Mouse (Mus musculus) cerebellum, adult 18-20 months (tissue): ENCODE measurements around the gene Kcnk4.

Source experiments
- DNase-seq, 2 experiments: peaks; one replicate each; pipeline ENCODE4 v3.0.0; 2021

The Kcnk4 gene

GRCm38 (mm10) chr19:6936299-6936698, 2.0 kb upstream of the Kcnk4 start:
- DNase-seq, result peak in 1 of 2 experiments; percentile 45

- DNase-seq, result peak; percentile 68 to 72
Observed at GRCm38 (mm10) chr19:6933436-6934194, 700 bp downstream of the Kcnk4 start.

- no peak for DNase-seq
Observed at GRCm38 (mm10) chr19:6933102-6933435, 1.2 kb downstream of the Kcnk4 start.

DNA sequence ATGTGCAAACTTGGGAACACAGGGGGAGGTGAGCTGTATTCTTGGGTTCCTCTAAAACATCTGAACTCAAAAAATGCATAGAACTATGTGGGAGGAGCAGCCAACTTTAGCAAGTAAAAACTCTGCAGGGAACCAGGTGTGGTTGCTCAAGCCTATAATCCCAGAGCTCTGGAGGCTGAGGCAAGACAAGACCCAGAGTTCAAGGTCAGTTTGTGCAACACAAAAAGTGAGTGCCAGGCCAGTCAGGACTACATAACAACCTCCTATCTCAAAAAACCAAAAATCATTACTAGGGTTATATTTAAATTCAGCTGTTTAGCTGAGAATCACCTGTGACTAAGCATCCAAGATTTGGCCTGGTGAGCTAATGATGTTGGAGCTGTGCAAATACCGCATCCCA, 2.3 kb downstream of the Kcnk4 start:
- no peak for DNase-seq

- peak in 1 of 2 experiments; percentile 36 for DNase-seq
Observed at GRCm38 (mm10) chr19:6931002-6931401, 3.3 kb downstream of the Kcnk4 start.

- DNase-seq, result no peak
Observed at GRCm38 (mm10) chr19:6928080-6928479, 6.2 kb downstream of the Kcnk4 start.

- DNase-seq, result no peak
Observed at GRCm38 (mm10) chr19:6926559-6927255, 7.6 kb downstream of the Kcnk4 start.

DNA sequence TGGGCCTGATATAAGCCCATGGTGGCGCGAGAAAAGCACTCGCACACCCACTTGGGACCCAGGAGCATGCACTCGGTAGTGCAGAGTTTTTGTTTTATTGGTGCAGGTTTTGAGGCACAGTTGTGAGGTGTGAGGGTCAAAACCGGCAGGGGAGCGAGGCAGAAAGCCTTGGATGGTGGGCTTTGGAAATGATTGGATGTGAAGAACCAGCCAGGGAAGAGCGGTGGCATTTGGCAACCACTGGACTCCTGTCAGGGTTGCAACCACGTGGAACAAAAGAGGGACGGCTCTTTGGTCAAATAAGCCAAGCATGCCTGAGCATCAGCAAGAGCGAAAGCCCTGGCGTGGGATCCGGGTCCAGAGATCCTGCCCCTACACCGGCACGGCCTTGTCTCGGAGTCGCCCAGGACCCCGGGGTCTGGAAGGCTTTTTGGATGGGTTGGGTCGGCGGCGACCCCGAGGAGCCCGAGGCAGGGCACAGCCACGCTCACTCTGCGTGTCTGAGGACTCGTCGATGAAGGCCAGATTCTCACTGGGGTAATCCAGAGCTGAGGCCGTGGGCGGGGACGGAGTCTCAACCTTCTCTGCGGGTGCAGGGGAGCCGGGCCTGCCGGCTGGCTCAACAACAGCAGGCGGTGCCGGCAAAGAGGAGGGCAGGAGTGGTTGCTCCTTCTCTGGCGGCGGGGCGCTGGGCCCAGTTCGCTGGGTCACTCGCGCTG, 8.5 kb downstream of the Kcnk4 start:
- DNase-seq, result no peak

DNA sequence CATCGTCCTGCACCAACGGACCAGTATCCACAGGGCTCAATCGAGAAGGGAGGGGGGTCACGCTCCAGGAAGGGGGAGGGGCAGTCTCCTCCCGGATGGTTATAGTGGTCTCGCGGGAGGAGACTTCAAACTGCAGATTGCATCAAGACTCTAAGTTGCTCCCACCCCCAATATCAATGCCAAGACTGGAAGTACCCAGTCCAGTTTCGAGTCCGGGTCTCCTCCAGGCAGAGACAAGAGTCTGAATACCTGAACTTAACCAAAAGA, 9.1 kb downstream of the Kcnk4 start, which contains the start of gene Catsperz:
Catsperz (minus strand) TSS at position 74 of the 267 bp plus-strand sequence.
- no peak for DNase-seq

GRCm38 (mm10) chr19:6924461-6925306, 9.6 kb downstream of the Kcnk4 start:
- peak; percentile 91 to 94 for DNase-seq

GRCm38 (mm10) chr19:6922901-6923735, 11.2 kb downstream of the Kcnk4 start:
- peak in 1 of 2 experiments; percentile 36 for DNase-seq

- DNase-seq, result peak; percentile 100
Observed at GRCm38 (mm10) chr19:6921647-6922567, 12.4 kb downstream of the Kcnk4 start, which contains the start of gene Esrra. Gene Esrra (minus strand): TSS chr19:6921813.

- DNase-seq, result peak; percentile 57 to 67
Observed at GRCm38 (mm10) chr19:6920741-6921636, 13.3 kb downstream of the Kcnk4 start.

DNA sequence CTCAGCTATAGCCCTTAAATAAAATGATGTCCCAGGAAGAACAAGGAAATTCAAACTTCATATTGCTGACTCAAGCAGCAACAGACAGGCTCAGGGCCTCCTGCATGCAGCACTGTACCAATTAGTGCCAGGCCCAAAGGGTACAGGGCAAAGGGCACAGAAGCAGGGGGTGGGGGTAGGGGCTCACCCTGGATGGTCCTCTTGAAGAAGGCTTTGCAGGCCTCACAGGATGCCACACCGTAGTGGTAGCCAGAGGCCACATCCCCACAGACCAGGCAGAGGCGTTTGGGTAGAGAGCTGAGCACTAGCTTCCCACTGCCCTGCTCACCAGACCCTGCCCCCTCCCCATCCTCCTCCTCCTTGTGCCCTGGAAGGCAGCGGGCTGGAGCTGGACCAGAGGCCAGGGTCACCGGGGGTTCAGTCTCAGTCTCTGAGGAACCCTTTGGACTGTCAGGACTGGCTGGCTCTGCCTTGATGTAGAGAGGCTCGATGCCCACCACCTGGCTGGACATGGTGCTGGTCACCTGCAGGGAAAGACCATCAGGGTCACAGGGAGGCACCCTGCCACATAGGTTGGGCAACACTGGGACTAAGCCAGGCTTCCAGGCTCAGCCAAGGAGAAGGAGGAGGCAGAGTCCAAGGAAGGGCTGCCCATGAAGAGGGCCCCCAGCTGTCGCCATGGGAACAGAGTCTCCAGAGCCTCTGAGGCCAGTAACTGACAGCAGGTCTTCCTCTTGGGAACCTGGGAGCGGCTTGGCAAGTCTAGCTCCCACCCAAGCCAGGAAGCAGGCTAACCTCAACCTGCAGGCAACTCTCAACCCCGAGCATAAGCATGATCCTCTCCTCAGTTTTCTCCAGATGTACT, 14.2 kb downstream of the Kcnk4 start:
- DNase-seq, result peak; percentile 59 to 66

GRCm38 (mm10) chr19:6919431-6919830, 14.9 kb downstream of the Kcnk4 start:
- DNase-seq, result peak in 1 of 2 experiments; percentile 10

DNA sequence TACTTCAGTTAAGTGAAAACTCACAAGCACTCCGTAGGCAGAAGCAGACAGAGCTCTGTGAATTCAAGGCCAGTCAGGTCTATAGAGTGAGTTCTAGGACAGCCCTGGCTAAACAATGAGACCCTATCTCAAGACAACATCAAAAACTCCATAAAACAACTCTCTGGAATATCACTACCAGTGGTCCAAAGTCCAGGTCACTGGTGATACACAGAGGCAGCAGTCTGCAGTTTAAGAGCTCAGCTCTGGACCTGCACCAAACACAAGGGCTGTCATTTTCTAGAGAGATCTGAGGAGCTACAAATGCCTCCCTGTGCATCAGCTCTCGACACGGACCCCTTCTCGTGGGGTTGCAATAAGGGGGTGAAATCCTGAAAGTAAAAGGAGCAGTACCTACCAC, 16.0 kb downstream of the Kcnk4 start:
- peak in 1 of 2 experiments; percentile 6 for DNase-seq

GRCm38 (mm10) chr19:6916496-6916895, 17.8 kb downstream of the Kcnk4 start:
- peak in 1 of 2 experiments; percentile 12 for DNase-seq

- DNase-seq, result no peak
Observed at GRCm38 (mm10) chr19:6915276-6915675, 19.0 kb downstream of the Kcnk4 start.

GRCm38 (mm10) chr19:6914540-6914939, 19.8 kb downstream of the Kcnk4 start:
- DNase-seq, result peak in 1 of 2 experiments; percentile 8
